Mouse (Mus musculus) midbrain, postnatal 0 days (tissue): ENCODE results near the gene Ccnl2. TPM values are rescaled to one million over a fixed set of nuclear protein-coding genes. Genes with fewer than 3 reads are reported as not detected.

Experiments used
- ATAC-seq: fragments of 200-750 bp; cut with Nextera tagmentation; 2 replicates; pipeline ENCODE4 v1.8.0; 2017; ENCODE audit warnings: moderate number of reproducible peaks, mild to moderate bottlenecking, moderate TSS enrichment, moderate library complexity; ENCODE audit not compliant: low FRiP score
- DNase-seq: peaks from one replicate; pipeline ENCODE4 v3.0.0-alpha.2; 2015; ENCODE audit warnings: low spot score
- H3K27ac ChIP-seq: fragments of 300-500 bp; sonication (generic); 2 replicates; pipeline ENCODE4 v1.5.1; 2014; ENCODE audit warnings: low read depth, mild to moderate bottlenecking, low read length, mixed read lengths
- H3K27me3 ChIP-seq: fragments of 300-500 bp; sonication (generic); 2 replicates; pipeline ENCODE4 v1.6.1; 2014; ENCODE audit warnings: low read length, control low read depth, mixed read lengths; ENCODE audit not compliant: insufficient read depth
- H3K36me3 ChIP-seq: fragments of 300-500 bp; sonication (generic); 2 replicates; pipeline ENCODE4 v1.6.1; 2014; ENCODE audit warnings: low read length, control low read depth, mixed read lengths; ENCODE audit not compliant: insufficient read depth
- H3K4me1 ChIP-seq: fragments of 300-500 bp; sonication (generic); 2 replicates; pipeline ENCODE4 v1.6.1; 2014; ENCODE audit warnings: mild to moderate bottlenecking, control low read depth, antibody characterized with exemption, low read length, mixed read lengths; ENCODE audit not compliant: insufficient read depth
- H3K4me2 ChIP-seq: fragments of 300-500 bp; sonication (generic); 2 replicates; pipeline ENCODE4 v1.6.1; 2014; ENCODE audit warnings: low read depth, mild to moderate bottlenecking, low read length, mixed read lengths; ENCODE audit not compliant: poor library complexity, severe bottlenecking
- H3K4me3 ChIP-seq: fragments of 300-500 bp; sonication (generic); 2 replicates; pipeline ENCODE4 v1.5.1; 2014; ENCODE audit warnings: low read depth, mild to moderate bottlenecking, low read length, moderate library complexity
- H3K9ac ChIP-seq: fragments of 300-500 bp; sonication (generic); replicated peaks from 2 replicates; pipeline ENCODE4 v1.6.1; 2014; ENCODE audit warnings: mild to moderate bottlenecking, low read length, moderate library complexity, mixed read lengths; ENCODE audit not compliant: poor library complexity, severe bottlenecking
- H3K9me3 ChIP-seq: fragments of 300-500 bp; sonication (generic); 2 replicates; pipeline ENCODE4 v1.6.1; 2016; ENCODE audit warnings: low read length, control low read depth
- CTCF ChIP-seq: IDR thresholded peaks from 2 replicates; pipeline ENCODE4 v1.5.1; 2016; ENCODE audit warnings: antibody characterized with exemption, mild to moderate bottlenecking
- WGBS: fragments of 180-500 bp; shearing (Covaris S2); extraction: QIAGEN DNeasy Blood & Tissue Kit; methylation state at CpG from one replicate; pipeline ENCODE4 v1.1.7; 2014; 5-methylcytosine and 5-hydroxymethylcytosine counted together
- polyA plus RNA-seq: library from polyadenylated mRNA; unstranded; fragments of >200 nt; fragmentation: Nextera tagmentation; extraction: Ambion mirVana; gene quantifications from 2 replicates; pipeline ENCODE4 v1.2.1, GENCODE M21; 2015
- total RNA-seq: library from RNA; depleted of rRNA; stranded (reverse); fragments of >200 nt; gene quantifications from 2 replicates; pipeline ENCODE4 v1.2.3, GENCODE M21; 2014

Ccnl2 gene
- total and polyA plus RNA-seq, 2 experiments from 2014 or later: 66.3 to 88.8 TPM

- H3K27me3 ChIP-seq: no peaks in the 10 kb centered on the region
- H3K36me3 ChIP-seq: peaks cover 55% of the 10 kb centered on the region
- peaks cover 7% of the 10 kb centered on the region; the same call in 1 of the 2 replicates for H3K4me1 ChIP-seq
- H3K4me3 ChIP-seq: peak overlapping the region; percentile 92
- peak overlapping the region; percentile 94 for H3K27ac ChIP-seq
- WGBS: under 1% methylated on average over 49 of the region's 49 CpGs
- peak overlapping the region; percentile 84 for H3K4me2 ChIP-seq
- no peak for TF ChIP-seq CTCF
- H3K9me3 ChIP-seq: no peaks in the 10 kb centered on the region
- ATAC-seq: peak; percentile 57
- DNase-seq: peak; percentile 41
- H3K9ac ChIP-seq: peak overlapping the region; percentile 100
Observed at GRCm38 (mm10) chr4:155812665-155813181, 434 bp downstream of the Ccnl2 start.

- no peak for TF ChIP-seq CTCF
- ATAC-seq (no peak), DNase-seq (no peak)
- H3K27ac ChIP-seq: no peak overlapping the region
- WGBS: 82% methylated on average over 4 of the region's 4 CpGs
- no peak overlapping the region for H3K4me3 ChIP-seq
- no peak overlapping the region for H3K4me2 ChIP-seq
- H3K9ac ChIP-seq: no peak overlapping the region
- H3K36me3 ChIP-seq: peaks cover 61% of the 10 kb centered on the region
- H3K4me1 ChIP-seq: peaks cover 5% of the 10 kb centered on the region; the same call in 1 of the 2 replicates
- H3K27me3 ChIP-seq: no peaks in the 10 kb centered on the region
- H3K9me3 ChIP-seq: no peaks in the 10 kb centered on the region
Observed at GRCm38 (mm10) chr4:155817533-155817932, 5.2 kb downstream of the Ccnl2 start.

- Histone ChIP-seq H3K9me3 (no peaks in the 10 kb centered on the region), H3K9ac (no peak overlapping the region), H3K27ac (no peak overlapping the region), H3K4me2 (no peak overlapping the region), H3K27me3 (no peaks in the 10 kb centered on the region), H3K36me3 (peaks cover 69% of the 10 kb centered on the region), H3K4me3 (no peak overlapping the region), H3K4me1 (no peaks in the 10 kb centered on the region)
- DNase-seq (peak; percentile 44), ATAC-seq (no peak)
- WGBS: 77% methylated on average over 7 of the region's 7 CpGs
- peak; percentile 50 for TF ChIP-seq CTCF
Observed at GRCm38 (mm10) chr4:155821025-155821424, 8.7 kb downstream of the Ccnl2 start.

- Histone ChIP-seq H3K4me2 (no peak overlapping the region), H3K27me3 (no peaks in the 10 kb centered on the region), H3K9ac (no peak overlapping the region), H3K9me3 (no peaks in the 10 kb centered on the region), H3K4me1 (no peaks in the 10 kb centered on the region), H3K36me3 (peaks cover 60% of the 10 kb centered on the region), H3K4me3 (no peak overlapping the region), H3K27ac (no peak overlapping the region)
- DNase-seq: no peak
- ATAC-seq: no peak
- TF ChIP-seq CTCF: no peak
- 94% methylated on average over 16 of the region's 16 CpGs for WGBS
Observed at GRCm38 (mm10) chr4:155823443-155823842, 11.2 kb downstream of the Ccnl2 start.

GRCm38 (mm10) chr4:155829866-155830265 lies 17.6 kb downstream of the Ccnl2 start:
- peaks cover 4% of the 10 kb centered on the region; the same call in 1 of the 2 replicates for H3K4me1 ChIP-seq
- TF ChIP-seq CTCF: no peak
- no peak overlapping the region for H3K4me3 ChIP-seq
- no peak overlapping the region for H3K4me2 ChIP-seq
- DNase-seq (no peak), ATAC-seq (no peak)
- H3K27me3 ChIP-seq: no peaks in the 10 kb centered on the region
- H3K27ac ChIP-seq: no peak overlapping the region
- 91% methylated on average over 4 of the region's 4 CpGs for WGBS
- no peaks in the 10 kb centered on the region for H3K9me3 ChIP-seq
- peaks cover 14% of the 10 kb centered on the region for H3K36me3 ChIP-seq
- no peak overlapping the region for H3K9ac ChIP-seq

- H3K27ac ChIP-seq: no peak overlapping the region
- H3K9ac ChIP-seq: no peak overlapping the region
- no peak for TF ChIP-seq CTCF
- WGBS: 56% methylated on average over 8 of the region's 8 CpGs
- H3K27me3 ChIP-seq: no peaks in the 10 kb centered on the region
- H3K9me3 ChIP-seq: no peaks in the 10 kb centered on the region
- peaks cover 4% of the 10 kb centered on the region; the same call in 1 of the 2 replicates for H3K4me1 ChIP-seq
- no peak for ATAC-seq
- H3K36me3 ChIP-seq: peaks cover 18% of the 10 kb centered on the region
- H3K4me3 ChIP-seq: peak overlapping the region; percentile 79; the same call in 1 of the 2 replicates
- no peak for DNase-seq
- H3K4me2 ChIP-seq: peak overlapping the region; percentile 96
Observed at GRCm38 (mm10) chr4:155830596-155830995, 18.3 kb downstream of the Ccnl2 start.
